Mouse (Mus musculus): ENCODE measurements around the gene Opn1sw. TPM values are rescaled to one million over a fixed set of nuclear protein-coding genes. Genes with fewer than 3 reads are reported as not detected.
"Not testable (repeated sequence)": the region's sequence is repeated elsewhere in the genome, so short reads cannot be mapped to it uniquely, and the experiment has no call there.

Gene Opn1sw
- polyA plus RNA-seq, 1 experiment from 2014 or later: 0.40 TPM

DNA sequence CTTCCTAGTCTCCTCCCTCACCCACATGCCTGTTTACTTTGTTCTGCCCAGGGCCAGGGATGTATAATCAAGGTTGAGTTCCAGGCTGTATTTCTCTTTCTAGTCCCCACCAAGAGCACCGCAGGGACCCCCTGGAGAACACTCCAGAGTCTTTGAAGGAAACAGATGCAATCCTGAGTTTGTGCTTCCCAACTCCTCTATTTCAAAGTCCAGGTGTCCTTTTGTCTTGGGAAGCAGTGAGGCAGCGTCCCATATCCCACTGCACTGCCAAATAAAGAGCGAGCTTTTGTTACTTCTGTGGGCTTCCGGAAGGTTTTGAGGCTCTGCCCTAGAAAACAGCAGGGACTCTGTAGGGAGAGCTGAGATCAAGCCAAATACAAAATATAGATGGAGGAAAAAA is 11.6 kb upstream of the Opn1sw start:
- Histone ChIP-seq H3K4me2 (ENCODE audit: low read depth, low read length) (no peak overlapping the region), H3K36me3 (ENCODE audit: control insufficient read depth, insufficient read depth, low read length) (no peaks in the 10 kb centered on the region), H3K9me3 (ENCODE audit: control insufficient read depth, low read length) (no peaks in the 10 kb centered on the region), H3K9ac (ENCODE audit: low read depth, low read length) (no peak overlapping the region), H3K27ac (ENCODE audit: low read length) (no peak overlapping the region), H3K27me3 (replicated peaks; ENCODE audit: control insufficient read depth, insufficient read depth, low read length) (peaks cover 7% of the 10 kb centered on the region; the same call in 1 of the 2 replicates), H3K4me1 (ENCODE audit: control insufficient read depth, insufficient read depth, low read length) (peaks cover 10% of the 10 kb centered on the region; the same call in 1 of the 2 replicates), H3K4me3 (ENCODE audit: low read length) (no peak overlapping the region)
- ATAC-seq: no peak
- WGBS: 80% methylated on average over 4 of the region's 4 CpGs

DNA sequence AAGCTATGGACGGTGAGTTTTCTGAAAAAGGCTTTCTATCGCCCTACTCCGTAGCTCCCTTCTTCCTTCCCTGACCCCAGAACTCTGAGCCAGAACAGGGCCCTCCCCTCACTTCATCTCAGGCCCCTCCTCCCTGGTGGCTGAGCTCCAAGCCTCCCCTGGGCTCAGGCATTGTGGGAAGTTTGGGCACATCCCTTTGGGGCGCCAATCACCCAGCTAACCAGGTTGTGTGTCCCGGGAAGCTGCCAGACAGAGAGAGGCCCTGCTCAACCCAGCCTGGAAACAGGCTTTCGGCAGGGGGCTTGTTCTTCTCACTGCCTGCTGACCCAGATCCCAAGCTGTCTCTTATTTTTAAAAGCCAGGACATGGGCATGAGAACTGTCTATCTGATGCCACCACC is 9.3 kb upstream of the Opn1sw start:
- peaks cover 10% of the 10 kb centered on the region; the same call in 1 of the 2 replicates for H3K4me1 ChIP-seq (ENCODE audit: control insufficient read depth, insufficient read depth, low read length)
- H3K4me2 ChIP-seq (ENCODE audit: low read depth, low read length): peak overlapping the region; percentile 91
- H3K27me3 ChIP-seq (replicated peaks; ENCODE audit: control insufficient read depth, insufficient read depth, low read length): peaks cover 12% of the 10 kb centered on the region; the same call in 1 of the 2 replicates
- WGBS: 22% methylated on average over 6 of the region's 6 CpGs
- no peaks in the 10 kb centered on the region for H3K9me3 ChIP-seq (ENCODE audit: control insufficient read depth, low read length)
- peak overlapping the region; percentile 29; the same call in 1 of the 2 replicates for H3K9ac ChIP-seq (ENCODE audit: low read depth, low read length)
- no peak for ATAC-seq
- H3K27ac ChIP-seq (ENCODE audit: low read length): no peak overlapping the region
- H3K36me3 ChIP-seq (ENCODE audit: control insufficient read depth, insufficient read depth, low read length): no peaks in the 10 kb centered on the region
- peak overlapping the region; percentile 74 for H3K4me3 ChIP-seq (ENCODE audit: low read length)

DNA sequence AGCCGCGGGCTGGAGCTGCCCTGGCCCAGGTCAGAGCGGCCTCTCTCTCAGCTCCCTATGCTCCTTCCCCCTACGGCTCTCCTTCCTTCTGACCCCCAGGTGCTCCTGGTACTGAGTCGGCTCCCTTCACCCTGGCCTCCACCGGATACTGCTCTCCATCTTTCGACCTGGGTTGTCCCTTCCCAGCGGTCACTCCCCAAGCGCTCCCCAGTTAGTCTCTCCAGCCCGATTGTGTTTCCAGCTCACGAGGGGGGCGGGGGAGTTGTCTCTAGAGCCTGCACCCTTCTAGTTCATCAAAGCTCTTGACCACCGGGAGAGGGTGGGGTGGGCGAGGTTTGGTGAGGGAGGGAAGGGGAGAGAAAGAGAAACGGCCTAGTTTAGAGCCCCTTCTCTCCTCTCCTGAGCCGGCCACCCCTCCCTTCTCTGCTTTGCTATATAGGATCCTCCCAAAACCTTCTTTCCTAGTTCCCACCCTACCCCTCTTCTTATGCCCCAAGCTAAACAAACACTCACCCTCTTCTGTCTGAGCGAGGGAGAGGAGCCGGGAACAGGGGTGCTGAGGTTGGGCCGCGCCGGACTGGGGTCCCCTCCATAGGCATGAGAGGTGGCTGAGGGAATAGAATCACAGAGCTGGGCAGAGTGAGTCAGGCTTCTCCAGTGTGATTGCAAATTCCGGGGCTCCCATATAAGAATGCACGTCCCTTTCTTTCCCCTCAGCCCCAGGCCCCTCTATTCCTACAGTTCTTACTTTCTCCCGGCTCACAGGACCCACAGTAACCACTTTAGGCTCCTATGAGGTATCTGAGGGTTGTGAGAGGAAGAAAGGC is 8.7 kb upstream of the Opn1sw start:
- peak; percentile 70 for ATAC-seq
- no peaks in the 10 kb centered on the region for H3K9me3 ChIP-seq (ENCODE audit: control insufficient read depth, low read length)

DNA sequence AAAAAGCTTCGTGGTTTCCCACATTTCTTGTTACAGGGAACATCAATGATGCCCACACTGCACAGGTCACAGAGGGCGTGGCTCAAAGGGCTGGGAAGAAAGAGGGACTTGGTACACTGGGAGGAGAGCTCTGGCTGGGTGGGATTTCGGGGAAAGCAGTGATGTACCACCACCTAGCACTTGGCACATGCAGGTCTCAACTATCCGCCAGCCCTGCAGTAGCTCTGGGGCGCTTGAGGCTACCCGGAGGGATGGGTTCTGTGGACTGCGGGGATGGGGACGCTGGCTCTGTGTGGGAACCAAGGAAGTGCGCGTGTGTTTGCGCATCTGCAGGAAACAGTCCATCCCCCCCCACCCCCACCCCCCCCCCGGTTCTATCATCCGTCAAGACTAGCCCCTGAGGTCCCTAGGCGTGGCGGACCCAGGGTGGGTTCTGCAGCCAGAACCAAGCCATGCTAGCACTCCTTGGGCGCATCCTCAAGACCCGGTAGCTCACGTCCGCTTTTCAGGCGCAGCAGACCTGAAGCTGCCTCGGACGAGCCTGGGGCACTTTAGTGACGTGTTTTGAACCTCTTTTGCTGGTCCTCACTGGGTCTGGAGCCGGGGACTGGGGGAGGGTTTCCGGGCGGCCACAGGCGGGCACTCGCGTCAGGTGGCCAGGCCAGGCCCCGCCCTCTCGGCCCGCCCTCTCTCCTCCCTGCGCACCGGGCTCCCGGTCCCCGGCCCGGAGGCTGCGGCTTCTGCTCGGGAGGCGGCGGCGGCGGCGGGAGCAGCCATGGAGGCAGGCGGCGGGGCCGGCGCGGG is 7.8 kb upstream of the Opn1sw start, which contains the start of gene Ccdc136:
Ccdc136 (plus strand) TSS at position 400 of the 804 bp plus-strand sequence.
- Histone ChIP-seq H3K27me3 (replicated peaks; ENCODE audit: control insufficient read depth, insufficient read depth, low read length) (peaks cover 9% of the 10 kb centered on the region; the same call in 1 of the 2 replicates), H3K4me2 (ENCODE audit: low read depth, low read length) (peak within 1 kb of the TSS; percentile 91), H3K9me3 (ENCODE audit: control insufficient read depth, low read length) (no peaks in the 10 kb centered on the region), H3K36me3 (ENCODE audit: control insufficient read depth, insufficient read depth, low read length) (no peaks in the 10 kb centered on the region), H3K4me3 (ENCODE audit: low read length) (peak within 1 kb of the TSS; percentile 74), H3K4me1 (ENCODE audit: control insufficient read depth, insufficient read depth, low read length) (peaks cover 10% of the 10 kb centered on the region; the same call in 1 of the 2 replicates), H3K9ac (ENCODE audit: low read depth, low read length) (peak within 1 kb of the TSS; percentile 69), H3K27ac (ENCODE audit: low read length) (peak within 1 kb of the TSS; percentile 53; the same call in 1 of the 2 replicates)
- under 1% methylated on average over 44 of the region's 49 CpGs for WGBS
- peak; percentile 97 for ATAC-seq

More for the DNA sequence above, 8.7 kb upstream of the Opn1sw start:
- peaks cover 10% of the 10 kb centered on the region; the same call in 1 of the 2 replicates for H3K4me1 ChIP-seq (ENCODE audit: control insufficient read depth, insufficient read depth, low read length)
- 7% methylated on average over 24 of the region's 24 CpGs for WGBS
- H3K27ac ChIP-seq (ENCODE audit: low read length): peak overlapping the region; percentile 53; the same call in 1 of the 2 replicates
- H3K4me2 ChIP-seq (ENCODE audit: low read depth, low read length): peak overlapping the region; percentile 91
- H3K27me3 ChIP-seq (replicated peaks; ENCODE audit: control insufficient read depth, insufficient read depth, low read length): peaks cover 9% of the 10 kb centered on the region; the same call in 1 of the 2 replicates
- H3K4me3 ChIP-seq (ENCODE audit: low read length): peak overlapping the region; percentile 74
- H3K36me3 ChIP-seq (ENCODE audit: control insufficient read depth, insufficient read depth, low read length): no peaks in the 10 kb centered on the region
- peak overlapping the region; percentile 69 for H3K9ac ChIP-seq (ENCODE audit: low read depth, low read length)

DNA sequence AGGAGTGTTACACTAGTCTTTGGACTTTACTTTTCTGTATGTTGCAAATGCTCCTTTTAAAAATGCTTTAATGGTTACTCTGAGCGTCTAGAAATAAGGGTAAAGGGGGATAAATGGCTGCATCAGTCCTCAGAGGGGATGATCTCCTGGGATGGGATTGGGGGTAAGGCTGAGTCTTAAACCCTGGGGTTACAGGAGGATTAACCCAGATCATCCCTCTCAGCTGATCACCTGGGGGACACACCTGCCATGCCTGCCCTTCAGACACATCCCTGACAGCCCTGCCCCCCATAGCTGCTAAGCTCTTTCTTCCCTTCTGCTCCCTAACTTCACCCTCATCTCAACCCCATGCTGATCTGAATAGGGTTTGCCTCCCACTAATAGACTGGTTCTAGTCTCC is 6.0 kb upstream of the Opn1sw start:
- Histone ChIP-seq H3K36me3 (ENCODE audit: control insufficient read depth, insufficient read depth, low read length) (no peaks in the 10 kb centered on the region), H3K27me3 (replicated peaks; ENCODE audit: control insufficient read depth, insufficient read depth, low read length) (peaks cover 9% of the 10 kb centered on the region; the same call in 1 of the 2 replicates), H3K4me1 (ENCODE audit: control insufficient read depth, insufficient read depth, low read length) (peaks cover 10% of the 10 kb centered on the region; the same call in 1 of the 2 replicates), H3K27ac (ENCODE audit: low read length) (no peak overlapping the region), H3K9ac (ENCODE audit: low read depth, low read length) (no peak overlapping the region), H3K9me3 (ENCODE audit: control insufficient read depth, low read length) (no peaks in the 10 kb centered on the region), H3K4me2 (ENCODE audit: low read depth, low read length) (no peak overlapping the region), H3K4me3 (ENCODE audit: low read length) (no peak overlapping the region)
- 56% methylated on average over 1 of the region's 1 CpGs for WGBS
- ATAC-seq: no peak

DNA sequence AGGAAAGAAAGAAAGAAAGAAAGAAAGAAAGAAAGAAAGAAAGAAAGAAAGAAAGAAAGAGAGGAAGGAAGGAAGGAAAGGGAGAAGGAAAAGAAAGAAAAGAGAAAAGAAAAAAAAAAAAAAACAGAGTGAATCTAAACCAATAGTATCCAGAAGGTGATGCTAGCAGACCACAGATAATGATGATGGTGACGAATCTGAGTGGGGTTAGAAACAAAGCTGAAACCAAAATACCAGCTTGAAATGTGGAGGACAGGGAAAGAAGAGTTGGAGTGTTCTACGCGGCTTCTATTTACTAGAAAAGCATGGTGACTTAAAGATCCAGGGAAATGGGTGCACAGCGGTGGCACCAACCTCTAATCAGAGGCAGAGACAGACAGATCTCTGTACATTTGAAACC is 3.5 kb upstream of the Opn1sw start:
- no peak overlapping the region for H3K4me3 ChIP-seq (ENCODE audit: low read length)

DNA sequence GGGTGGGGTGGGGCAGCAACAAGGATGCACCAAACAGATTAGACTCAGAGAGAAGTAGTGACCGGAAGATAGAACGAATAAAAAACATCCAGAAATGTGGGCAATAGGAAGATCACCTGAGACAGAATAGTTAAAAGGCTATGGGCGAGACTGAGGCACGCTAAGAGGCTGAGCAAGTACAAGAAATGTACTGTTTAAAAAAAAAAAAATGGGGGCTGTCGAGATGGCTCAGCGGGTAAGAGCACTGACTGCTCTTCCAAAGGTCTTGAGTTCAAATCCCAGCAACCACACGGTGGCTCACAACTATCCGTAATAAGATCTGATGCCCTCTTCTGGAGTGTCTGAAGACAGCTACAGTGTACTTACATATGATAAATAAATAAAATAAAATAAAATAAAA is 3.0 kb upstream of the Opn1sw start:
- not testable (repeated sequence) for H3K27ac ChIP-seq (ENCODE audit: low read length); H3K27me3 ChIP-seq (replicated peaks; ENCODE audit: control insufficient read depth, insufficient read depth, low read length); H3K36me3 ChIP-seq (ENCODE audit: control insufficient read depth, insufficient read depth, low read length); H3K9ac ChIP-seq (ENCODE audit: low read depth, low read length); H3K4me3 ChIP-seq (ENCODE audit: low read length); H3K9me3 ChIP-seq (ENCODE audit: control insufficient read depth, low read length); H3K4me2 ChIP-seq (ENCODE audit: low read depth, low read length); ATAC-seq
- peaks cover 22% of the 10 kb centered on the region for H3K4me1 ChIP-seq (ENCODE audit: control insufficient read depth, insufficient read depth, low read length)
- WGBS: 75% methylated on average over 8 of the region's 8 CpGs

More for the DNA sequence above, 3.5 kb upstream of the Opn1sw start:
- Histone ChIP-seq H3K27me3 (replicated peaks; ENCODE audit: control insufficient read depth, insufficient read depth, low read length) (peaks cover 4% of the 10 kb centered on the region; the same call in 1 of the 2 replicates), H3K36me3 (ENCODE audit: control insufficient read depth, insufficient read depth, low read length) (no peaks in the 10 kb centered on the region), H3K9me3 (ENCODE audit: control insufficient read depth, low read length) (no peaks in the 10 kb centered on the region), H3K27ac (ENCODE audit: low read length) (no peak overlapping the region), H3K9ac (ENCODE audit: low read depth, low read length) (no peak overlapping the region), H3K4me1 (ENCODE audit: control insufficient read depth, insufficient read depth, low read length) (peaks cover 23% of the 10 kb centered on the region), H3K4me2 (ENCODE audit: low read depth, low read length) (no peak overlapping the region)
- no peak for ATAC-seq
- WGBS: 67% methylated on average over 4 of the region's 4 CpGs

DNA sequence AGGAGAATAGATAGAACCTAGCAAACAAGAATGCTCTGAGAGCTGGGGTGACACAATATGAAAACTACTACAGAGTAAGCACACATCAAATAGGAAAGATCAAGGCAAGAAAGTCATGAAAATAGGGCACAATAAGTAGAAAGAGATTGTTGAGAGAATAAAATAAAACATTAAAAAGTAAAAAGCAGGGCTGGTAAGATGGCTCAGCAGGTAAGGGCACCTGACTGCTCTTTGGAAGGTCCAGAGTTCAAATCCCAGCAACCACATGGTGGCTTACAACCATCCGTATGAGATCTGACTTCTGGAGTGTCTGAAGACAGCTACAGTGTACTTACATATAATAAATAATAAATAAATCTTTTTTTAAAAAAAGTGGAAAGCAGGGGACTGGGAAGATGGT is 2.2 kb upstream of the Opn1sw start:
- not testable (repeated sequence) for H3K4me2 ChIP-seq (ENCODE audit: low read depth, low read length); H3K36me3 ChIP-seq (ENCODE audit: control insufficient read depth, insufficient read depth, low read length); H3K9me3 ChIP-seq (ENCODE audit: control insufficient read depth, low read length); ATAC-seq; H3K27ac ChIP-seq (ENCODE audit: low read length); H3K9ac ChIP-seq (ENCODE audit: low read depth, low read length); H3K27me3 ChIP-seq (replicated peaks; ENCODE audit: control insufficient read depth, insufficient read depth, low read length); H3K4me3 ChIP-seq (ENCODE audit: low read length)
- peaks cover 17% of the 10 kb centered on the region for H3K4me1 ChIP-seq (ENCODE audit: control insufficient read depth, insufficient read depth, low read length)
- WGBS: 69% methylated on average over 1 of the region's 1 CpGs

DNA sequence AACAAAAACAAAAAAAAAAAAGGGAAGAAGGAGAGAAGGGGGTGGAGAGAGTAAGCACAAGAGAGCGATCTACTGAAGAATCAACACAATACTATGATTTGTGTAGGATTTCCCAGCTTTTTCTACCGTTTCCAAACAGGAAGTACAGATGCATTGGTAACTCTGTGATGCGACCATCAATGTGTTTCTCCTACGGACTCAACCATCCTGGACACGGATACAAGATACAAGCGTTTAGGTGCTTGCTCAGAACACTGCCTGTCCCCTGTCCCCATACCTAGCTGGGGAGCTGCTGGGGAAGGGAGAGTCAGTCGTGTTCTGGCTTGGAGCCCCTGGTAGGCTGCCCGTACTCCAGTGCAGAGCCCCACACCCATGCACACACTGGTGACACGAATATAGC is 1.2 kb upstream of the Opn1sw start:
- Histone ChIP-seq H3K27ac (ENCODE audit: low read length) (no peak overlapping the region), H3K9me3 (ENCODE audit: control insufficient read depth, low read length) (no peaks in the 10 kb centered on the region), H3K9ac (ENCODE audit: low read depth, low read length) (no peak overlapping the region), H3K27me3 (replicated peaks; ENCODE audit: control insufficient read depth, insufficient read depth, low read length) (peaks cover 2% of the 10 kb centered on the region; the same call in 1 of the 2 replicates), H3K36me3 (ENCODE audit: control insufficient read depth, insufficient read depth, low read length) (no peaks in the 10 kb centered on the region), H3K4me1 (ENCODE audit: control insufficient read depth, insufficient read depth, low read length) (peaks cover 17% of the 10 kb centered on the region), H3K4me2 (ENCODE audit: low read depth, low read length) (no peak overlapping the region), H3K4me3 (ENCODE audit: low read length) (no peak overlapping the region)
- no peak for ATAC-seq
- WGBS: 50% methylated on average over 9 of the region's 9 CpGs

Data from intestine, embryonic 16.5 days (tissue).